Mouse (Mus musculus) heart, embryonic 13.5 days (tissue): ENCODE measurements around the gene Rasgrp4. TPM values are rescaled to one million over a fixed set of nuclear protein-coding genes. Genes with fewer than 3 reads are reported as not detected.
A peak's percentile ranks its signal among the peaks of the same experiment; 100 is the strongest.

ENCODE experiments used
- ATAC-seq: fragments of 200-750 bp; cut with Nextera tagmentation; 2 replicates; pipeline ENCODE4 v1.8.0; 2017; ENCODE audit warnings: moderate TSS enrichment; ENCODE audit not compliant: insufficient number of reproducible peaks, low FRiP score, low TSS enrichment; ENCODE audit errors: extremely low read depth
- H3K27ac ChIP-seq: fragments of 300-500 bp; sonication (generic); replicated peaks from 2 replicates; pipeline ENCODE4 v1.5.1; 2015; ENCODE audit warnings: moderate library complexity, mild to moderate bottlenecking, inconsistent platforms
- H3K27me3 ChIP-seq: fragments of 300-500 bp; sonication (generic); replicated peaks from 2 replicates; pipeline ENCODE4 v1.6.1; 2015; ENCODE audit warnings: mild to moderate bottlenecking, inconsistent platforms
- H3K36me3 ChIP-seq: fragments of 300-500 bp; sonication (generic); 2 replicates; pipeline ENCODE4 v1.6.1; 2015; ENCODE audit warnings: mild to moderate bottlenecking, inconsistent platforms
- H3K4me1 ChIP-seq: fragments of 300-500 bp; sonication (generic); 2 replicates; pipeline ENCODE4 v1.6.1; 2015; ENCODE audit warnings: inconsistent platforms
- H3K4me2 ChIP-seq: fragments of 300-500 bp; sonication (generic); 2 replicates; pipeline ENCODE4 v1.6.1; 2015; ENCODE audit warnings: inconsistent platforms, mild to moderate bottlenecking, moderate library complexity
- H3K4me3 ChIP-seq: fragments of 300-500 bp; sonication (generic); 2 replicates; pipeline ENCODE4 v1.5.1; 2015; ENCODE audit warnings: moderate library complexity, mild to moderate bottlenecking, inconsistent platforms
- H3K9ac ChIP-seq: fragments of 300-500 bp; sonication (generic); 2 replicates; pipeline ENCODE4 v1.6.1; 2015; ENCODE audit warnings: inconsistent platforms, mild to moderate bottlenecking, moderate library complexity
- H3K9me3 ChIP-seq: fragments of 300-500 bp; sonication (generic); 2 replicates; pipeline ENCODE4 v1.6.1; 2016; ENCODE audit warnings: inconsistent platforms
- WGBS: fragments of 180-500 bp; shearing (Covaris S2); methylation state at CpG from one replicate; pipeline ENCODE4 v1.1.7; 2015; ENCODE audit warnings: mixed read lengths; 5-methylcytosine and 5-hydroxymethylcytosine counted together
- polyA plus RNA-seq: library from polyadenylated mRNA; unstranded; fragments of >200 nt; fragmentation: Nextera tagmentation; extraction: Ambion mirVana; gene quantifications from 2 replicates; pipeline ENCODE4 v1.2.1, GENCODE M21; 2015

Rasgrp4 gene
- polyA plus RNA-seq, 1 experiment from 2014 or later = 0.56 TPM

DNA sequence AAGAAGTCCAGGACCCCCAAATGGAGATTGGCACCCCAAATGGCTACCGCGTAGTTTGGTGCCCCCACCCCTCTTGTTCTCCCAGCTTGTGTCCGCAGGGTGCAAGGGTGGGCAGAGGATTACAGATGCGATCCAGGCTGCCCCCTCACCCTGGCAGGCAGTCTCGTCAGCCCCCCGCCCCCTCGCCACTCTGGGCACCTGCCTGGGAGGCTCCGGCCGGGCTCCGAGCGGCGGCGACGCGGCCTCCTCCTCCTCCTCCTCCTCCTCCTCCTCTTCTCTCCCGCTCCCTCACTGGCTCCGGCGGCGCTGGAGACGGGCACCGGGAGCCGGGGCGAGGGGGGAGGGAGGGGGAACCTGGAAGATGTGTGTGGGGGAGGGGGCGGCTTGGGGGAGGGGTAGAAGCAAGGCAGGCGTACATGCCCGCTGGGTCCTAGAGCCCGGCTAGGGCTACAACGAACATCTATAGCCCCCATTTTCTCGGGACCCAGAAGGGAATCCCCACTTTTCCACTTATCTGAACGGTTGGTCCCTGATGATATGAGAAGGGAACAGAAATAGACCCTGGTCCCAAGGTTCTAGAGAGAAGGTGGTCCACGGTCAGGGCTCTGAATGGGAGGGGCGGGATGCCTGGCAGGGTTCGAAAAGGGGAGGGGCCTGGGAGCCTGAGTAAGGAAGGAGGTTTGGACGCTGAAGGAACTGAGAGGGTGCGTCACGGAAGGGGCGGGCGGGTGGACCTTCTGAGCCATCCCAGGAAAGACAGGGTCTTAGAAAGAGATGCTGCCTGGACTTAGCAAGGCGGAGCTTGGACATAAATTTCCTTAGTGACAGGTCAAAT, 34.8 kb downstream of the Rasgrp4 start:
- Histone ChIP-seq H3K9me3 (no peaks in the 10 kb centered on the region), H3K4me1 (peaks cover 45% of the 10 kb centered on the region)

GRCm38 (mm10) chr7:29170066-29170754, 35.6 kb downstream of the Rasgrp4 start, which contains the start of the genes Ggn and Spred3:
Ggn (plus strand) TSS chr7:29170210.
Spred3 (minus strand) TSS chr7:29170411.
- peak within 1 kb of the TSS; percentile 62 for H3K4me3 ChIP-seq
- H3K9ac ChIP-seq = peak within 1 kb of the TSS; percentile 78
- H3K4me1 ChIP-seq = peaks cover 45% of the 10 kb centered on the region
- peak within 1 kb of the TSS; percentile 72 for H3K27ac ChIP-seq
- H3K27me3 ChIP-seq = peaks cover 82% of the 10 kb centered on the region
- peaks cover 27% of the 10 kb centered on the region for H3K36me3 ChIP-seq
- H3K4me2 ChIP-seq = peak within 1 kb of the TSS; percentile 74
- WGBS = under 1% methylated on average over 30 of the region's 30 CpGs
- ATAC-seq = peak; percentile 12; the same call in 1 of the 2 replicates
- no peaks in the 10 kb centered on the region for H3K9me3 ChIP-seq

More for the DNA sequence above, 34.8 kb downstream of the Rasgrp4 start:
- 1% methylated on average over 31 of the region's 39 CpGs for WGBS
- Histone ChIP-seq H3K9ac (peak overlapping the region; percentile 78), H3K4me3 (peak overlapping the region; percentile 62), H3K27ac (peak overlapping the region; percentile 72), H3K4me2 (peak overlapping the region; percentile 74), H3K36me3 (peaks cover 20% of the 10 kb centered on the region), H3K27me3 (peaks cover 75% of the 10 kb centered on the region)
- peak; percentile 40; the same call in 1 of the 2 replicates for ATAC-seq

GRCm38 (mm10) chr7:29170755-29171561, 36.3 kb downstream of the Rasgrp4 start:
- H3K4me1 ChIP-seq = peaks cover 45% of the 10 kb centered on the region
- peak overlapping the region; percentile 78 for H3K9ac ChIP-seq
- H3K4me3 ChIP-seq = peak overlapping the region; percentile 62
- no peak overlapping the region for H3K27ac ChIP-seq
- no peak for ATAC-seq
- H3K36me3 ChIP-seq = peaks cover 35% of the 10 kb centered on the region
- no peaks in the 10 kb centered on the region for H3K9me3 ChIP-seq
- H3K4me2 ChIP-seq = peak overlapping the region; percentile 74
- peaks cover 82% of the 10 kb centered on the region for H3K27me3 ChIP-seq
- WGBS = 1% methylated on average over 43 of the region's 43 CpGs

DNA sequence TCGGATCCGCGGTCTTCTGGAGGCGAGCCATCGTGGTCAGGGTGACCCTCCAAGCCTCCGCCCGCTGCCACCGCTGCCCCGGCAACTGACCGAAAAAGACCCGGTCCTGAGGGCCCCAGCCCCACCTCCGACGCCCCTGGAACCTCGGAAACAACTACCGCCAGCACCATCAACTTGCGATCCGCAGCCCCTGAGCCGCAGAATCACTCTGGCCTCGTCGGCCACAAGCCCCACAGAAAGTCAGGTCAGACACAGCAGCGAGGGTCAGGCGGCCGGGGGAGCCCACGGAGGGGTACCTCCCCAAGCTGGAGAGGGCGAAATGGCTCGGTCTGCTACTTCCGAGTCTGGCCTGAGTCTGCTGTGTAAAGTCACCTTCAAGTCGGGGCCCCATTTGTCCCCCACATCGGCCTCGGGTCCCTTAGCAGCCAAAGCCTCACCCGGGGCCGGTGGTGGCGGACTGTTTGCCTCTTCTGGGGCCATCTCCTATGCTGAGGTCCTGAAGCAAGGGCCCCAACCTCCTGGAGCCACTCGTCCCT, 37.0 kb downstream of the Rasgrp4 start:
- peaks cover 41% of the 10 kb centered on the region for H3K36me3 ChIP-seq
- H3K27ac ChIP-seq = no peak overlapping the region
- no peaks in the 10 kb centered on the region for H3K9me3 ChIP-seq
- peaks cover 76% of the 10 kb centered on the region for H3K27me3 ChIP-seq
- peak overlapping the region; percentile 74 for H3K4me2 ChIP-seq
- H3K9ac ChIP-seq = peak overlapping the region; percentile 78
- peaks cover 45% of the 10 kb centered on the region for H3K4me1 ChIP-seq
- ATAC-seq = no peak
- WGBS = 4% methylated on average over 34 of the region's 34 CpGs
- H3K4me3 ChIP-seq = peak overlapping the region; percentile 62

DNA sequence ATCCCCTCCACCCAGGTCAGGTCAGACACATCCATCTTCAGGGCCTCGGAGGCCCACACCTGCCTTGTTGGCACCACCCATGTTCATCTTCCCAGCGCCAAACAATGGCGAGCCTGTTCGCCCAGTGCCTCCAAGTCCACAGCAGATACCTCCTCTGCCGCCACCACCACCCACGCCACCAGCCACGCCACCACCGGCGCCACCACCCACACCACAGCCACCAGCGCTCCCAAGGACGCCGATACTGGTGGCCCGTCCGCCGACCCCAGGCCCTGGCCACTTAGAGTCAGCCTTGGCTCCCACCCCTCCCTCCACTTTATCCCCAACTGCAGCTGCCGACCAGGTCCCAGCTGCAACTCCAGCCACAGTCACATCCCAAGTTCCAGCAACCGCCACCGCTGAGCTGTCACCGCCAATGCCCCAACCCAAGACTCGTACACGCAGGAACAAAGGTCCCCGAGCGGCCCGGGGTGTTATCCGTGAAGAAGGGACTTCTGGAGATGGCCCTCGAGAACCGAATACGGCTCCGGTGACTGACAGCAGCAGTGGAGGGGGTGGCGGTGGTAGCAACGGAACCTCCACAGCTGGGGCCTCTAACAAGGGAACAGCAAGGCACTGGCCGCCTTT, 37.9 kb downstream of the Rasgrp4 start:
- no peak overlapping the region for H3K27ac ChIP-seq
- no peak overlapping the region for H3K9ac ChIP-seq
- H3K4me3 ChIP-seq = peak overlapping the region; percentile 62; the same call in 1 of the 2 replicates
- no peaks in the 10 kb centered on the region for H3K9me3 ChIP-seq
- peak overlapping the region; percentile 74; the same call in 1 of the 2 replicates for H3K4me2 ChIP-seq
- no peak for ATAC-seq
- 28% methylated on average over 32 of the region's 32 CpGs for WGBS
- H3K27me3 ChIP-seq = peaks cover 69% of the 10 kb centered on the region
- peaks cover 48% of the 10 kb centered on the region for H3K36me3 ChIP-seq
- peaks cover 45% of the 10 kb centered on the region for H3K4me1 ChIP-seq

DNA sequence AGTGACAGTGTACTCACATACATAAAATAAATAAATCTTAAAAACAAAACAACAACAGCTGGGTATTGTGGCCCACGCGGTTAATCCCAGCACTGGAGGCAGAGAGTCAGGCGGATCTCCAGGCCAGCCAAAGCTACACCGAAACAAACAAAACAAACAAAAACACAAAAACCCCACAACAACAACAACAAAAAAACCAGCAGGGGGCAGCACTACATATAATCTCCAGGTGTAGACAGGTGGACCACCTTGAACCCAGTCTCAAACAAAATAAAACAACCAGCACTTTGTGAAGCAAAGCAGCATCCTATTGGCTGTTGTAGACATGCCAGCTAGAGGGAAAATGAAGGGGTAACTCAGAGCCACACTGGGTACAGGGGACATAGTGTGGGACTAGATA, 43.5 kb downstream of the Rasgrp4 start:
- WGBS = 93% methylated on average over 4 of the region's 4 CpGs
- Histone ChIP-seq H3K9ac (no peak overlapping the region), H3K4me3 (0 out of 2 replicates have a peak overlapping the region, but pooled peaks have one; percentile 80), H3K9me3 (no peaks in the 10 kb centered on the region), H3K27me3 (peaks cover 20% of the 10 kb centered on the region), H3K4me1 (peaks cover 20% of the 10 kb centered on the region), H3K27ac (no peak overlapping the region), H3K4me2 (no peak overlapping the region; the same call in 1 of the 2 replicates), H3K36me3 (peaks cover 52% of the 10 kb centered on the region)
- ATAC-seq = no peak

GRCm38 (mm10) chr7:29179323-29179722, 44.7 kb downstream of the Rasgrp4 start:
- WGBS = 25% methylated on average over 7 of the region's 7 CpGs
- no peak for ATAC-seq
- no peaks in the 10 kb centered on the region for H3K9me3 ChIP-seq
- peaks cover 8% of the 10 kb centered on the region; the same call in 1 of the 2 replicates for H3K27me3 ChIP-seq
- 0 out of 2 replicates have a peak overlapping the region, but pooled peaks have one; percentile 10 for H3K27ac ChIP-seq
- peaks cover 40% of the 10 kb centered on the region for H3K36me3 ChIP-seq
- H3K9ac ChIP-seq = peak overlapping the region; percentile 93
- peak overlapping the region; percentile 93 for H3K4me2 ChIP-seq
- peaks cover 20% of the 10 kb centered on the region for H3K4me1 ChIP-seq
- peak overlapping the region; percentile 80 for H3K4me3 ChIP-seq

GRCm38 (mm10) chr7:29180077-29180853, 45.6 kb downstream of the Rasgrp4 start, which contains the start of gene Psmd8:
Psmd8 (minus strand) TSS chr7:29180701.
- H3K36me3 ChIP-seq = peaks cover 31% of the 10 kb centered on the region
- WGBS = under 1% methylated on average over 62 of the region's 62 CpGs
- H3K9ac ChIP-seq = peak within 1 kb of the TSS; percentile 93
- peak within 1 kb of the TSS; percentile 93 for H3K4me2 ChIP-seq
- ATAC-seq = peak; percentile 91
- H3K4me3 ChIP-seq = peak within 1 kb of the TSS; percentile 80
- no peaks in the 10 kb centered on the region for H3K27me3 ChIP-seq
- H3K4me1 ChIP-seq = peaks cover 20% of the 10 kb centered on the region
- no peaks in the 10 kb centered on the region for H3K9me3 ChIP-seq
- H3K27ac ChIP-seq = peak within 1 kb of the TSS; percentile 67

DNA sequence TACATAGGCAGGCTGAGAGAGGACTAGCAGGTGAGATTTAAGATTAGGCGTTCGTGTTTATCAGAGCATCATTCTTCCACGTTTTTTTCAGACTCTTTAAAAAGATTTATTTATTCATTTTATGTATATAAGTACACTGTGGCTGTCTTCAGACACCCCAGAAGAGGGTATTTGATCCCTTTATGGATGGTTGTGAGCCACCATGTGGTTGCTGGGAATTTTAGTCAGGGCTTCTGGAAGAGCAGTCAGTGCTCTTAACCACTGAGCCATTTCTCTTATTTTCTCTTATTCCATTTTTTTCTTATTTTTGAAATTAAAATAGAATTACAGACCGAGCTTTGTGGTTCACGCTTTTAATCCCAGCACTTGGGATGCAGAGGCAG, 46.2 kb downstream of the Rasgrp4 start:
- 40% methylated on average over 5 of the region's 5 CpGs for WGBS
- Histone ChIP-seq H3K4me2 (peak overlapping the region; percentile 93), H3K9ac (no peak overlapping the region; the same call in 1 of the 2 replicates), H3K4me1 (peaks cover 20% of the 10 kb centered on the region), H3K4me3 (peak overlapping the region; percentile 80), H3K27ac (no peak overlapping the region), H3K9me3 (no peaks in the 10 kb centered on the region), H3K36me3 (peaks cover 25% of the 10 kb centered on the region), H3K27me3 (no peaks in the 10 kb centered on the region)
- ATAC-seq = no peak
